Mouse (Mus musculus) heart, adult 11 months (tissue): ENCODE data around the gene Galnt15.
A peak's percentile ranks its signal among the peaks of the same experiment; 100 is the strongest.

Experiments
- DNase-seq: peaks from one replicate; pipeline ENCODE4 v3.0.0; 2022

Gene Galnt15

GRCm38 (mm10) chr14:32093018-32093417, 64.2 kb downstream of the Galnt15 start:
- DNase-seq = no peak

GRCm38 (mm10) chr14:32093500-32094117, 64.8 kb downstream of the Galnt15 start:
- DNase-seq = peak; percentile 94

DNA sequence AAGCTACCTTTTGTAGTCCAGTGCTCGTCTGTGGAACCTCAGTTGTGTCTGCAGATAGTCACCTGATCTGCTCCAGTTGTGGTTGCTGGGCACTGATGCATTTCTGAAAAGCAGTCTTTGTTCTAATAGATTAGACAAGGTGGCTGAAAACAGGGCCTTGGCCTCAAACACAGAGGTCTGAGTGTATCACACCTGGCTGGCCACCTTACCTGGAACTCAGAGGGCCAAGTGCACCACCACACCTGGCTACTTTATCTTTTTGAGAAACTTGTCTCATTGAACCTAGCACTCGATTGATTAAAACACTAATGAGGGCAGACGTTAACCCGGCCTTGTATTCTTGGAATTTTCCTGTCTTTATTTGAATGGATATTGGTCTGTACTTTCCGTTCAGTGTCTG, 66.9 kb downstream of the Galnt15 start:
- peak; percentile 51 for DNase-seq

GRCm38 (mm10) chr14:32096740-32097139, 68.0 kb downstream of the Galnt15 start:
- DNase-seq = no peak

GRCm38 (mm10) chr14:32097691-32098090, 68.9 kb downstream of the Galnt15 start:
- peak; percentile 74 for DNase-seq

- DNase-seq = peak; percentile 93
Measured at GRCm38 (mm10) chr14:32098951-32099350, 70.2 kb downstream of the Galnt15 start.

DNA sequence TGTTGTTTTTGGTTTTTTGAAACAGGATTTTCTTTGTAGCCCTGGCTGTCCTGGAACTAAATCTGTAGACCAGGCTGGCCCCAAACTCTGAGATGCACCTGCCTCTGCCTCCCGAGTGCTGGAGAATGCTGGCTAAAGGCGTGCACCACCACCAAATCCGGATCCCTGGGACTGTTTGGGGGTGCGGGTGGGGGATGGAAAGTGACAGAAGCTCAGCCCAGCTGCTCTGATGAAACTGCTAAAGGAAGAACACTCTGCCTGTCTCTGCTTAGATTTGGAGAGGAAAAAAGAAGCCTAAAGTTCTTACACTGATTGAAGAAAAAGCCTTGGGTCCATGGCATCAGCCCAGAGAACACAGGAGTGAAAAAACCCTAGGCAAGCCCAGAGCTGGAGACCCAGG, 74.8 kb downstream of the Galnt15 start:
- DNase-seq = peak; percentile 46

DNA sequence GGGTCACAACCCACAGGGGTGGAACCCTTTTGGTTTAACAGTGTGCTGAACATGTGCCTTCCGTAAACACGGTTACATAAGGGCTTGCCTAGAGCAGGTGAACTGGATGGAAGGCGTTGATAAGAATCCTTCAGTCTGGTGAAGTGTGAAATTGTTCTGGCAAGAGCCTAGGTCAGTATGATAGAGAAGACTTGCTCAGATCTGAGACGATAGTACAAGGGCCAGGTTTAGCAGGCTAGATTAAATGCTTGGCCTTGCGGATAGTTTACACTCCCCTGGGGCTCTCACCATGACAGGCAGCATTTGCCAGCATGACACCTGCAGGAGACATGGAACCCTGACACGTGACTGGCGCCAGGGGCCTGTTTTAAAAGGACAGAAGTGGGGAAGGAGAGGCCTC, 76.9 kb downstream of the Galnt15 start:
- peak; percentile 91 for DNase-seq

DNA sequence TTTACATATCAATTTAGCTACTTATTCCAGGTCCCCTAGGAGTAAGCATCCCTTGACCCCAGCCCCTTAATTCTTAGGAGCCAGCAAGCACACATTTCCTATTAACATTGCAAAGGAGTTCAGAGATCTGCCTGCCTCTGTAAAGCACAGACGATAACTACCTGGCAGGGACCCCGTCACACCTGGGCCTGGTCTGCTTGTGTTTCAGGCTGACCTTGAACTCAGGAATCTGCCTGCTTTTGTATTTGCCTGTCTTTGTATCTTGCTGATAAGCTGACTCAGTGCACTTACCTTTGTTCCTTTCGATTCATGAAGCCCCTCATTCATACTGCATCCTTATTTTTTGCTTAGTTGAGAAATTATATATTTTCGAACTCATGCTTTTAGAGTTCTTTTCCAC, 78.1 kb downstream of the Galnt15 start:
- DNase-seq = peak; percentile 53
